Mouse (Mus musculus) macrophage (primary cell): ENCODE measurements around the gene Cd164. TPM values are rescaled to one million over a fixed set of nuclear protein-coding genes. Genes with fewer than 3 reads are reported as not detected.

Source experiments
- H3K27ac ChIP-seq: fragments of 350-480 bp; formaldehyde crosslinking; 2 replicates; pipeline ENCODE4 v1.9.0; 2021
- H3K36me3 ChIP-seq: fragments of 350-480 bp; formaldehyde crosslinking; 2 replicates; pipeline ENCODE4 v1.9.0; 2021; ENCODE audit errors: inconsistent target
- H3K4me3 ChIP-seq: fragments of 350-480 bp; formaldehyde crosslinking; 2 replicates; pipeline ENCODE4 v1.9.0; 2021; ENCODE audit errors: inconsistent target
- H3K79me2 ChIP-seq: fragments of 350-480 bp; formaldehyde crosslinking; 2 replicates; pipeline ENCODE4 v1.9.0; 2021; ENCODE audit errors: inconsistent target
- WGBS: methylation state at CpG from one replicate; pipeline ENCODE4 v1.1.7; 2026; ENCODE audit warnings: inconsistent platforms; ENCODE audit not compliant: missing documents; 5-methylcytosine and 5-hydroxymethylcytosine counted together
- polyA plus RNA-seq: library from polyadenylated mRNA; stranded (reverse); fragments of 250-400 nt; gene quantifications from 3 replicates; pipeline ENCODE4 v1.2.4, GENCODE M21; 2018; ENCODE audit warnings: inconsistent platforms

Gene Cd164
- polyA plus RNA-seq, 1 experiment from 2014 or later: 204 TPM

DNA sequence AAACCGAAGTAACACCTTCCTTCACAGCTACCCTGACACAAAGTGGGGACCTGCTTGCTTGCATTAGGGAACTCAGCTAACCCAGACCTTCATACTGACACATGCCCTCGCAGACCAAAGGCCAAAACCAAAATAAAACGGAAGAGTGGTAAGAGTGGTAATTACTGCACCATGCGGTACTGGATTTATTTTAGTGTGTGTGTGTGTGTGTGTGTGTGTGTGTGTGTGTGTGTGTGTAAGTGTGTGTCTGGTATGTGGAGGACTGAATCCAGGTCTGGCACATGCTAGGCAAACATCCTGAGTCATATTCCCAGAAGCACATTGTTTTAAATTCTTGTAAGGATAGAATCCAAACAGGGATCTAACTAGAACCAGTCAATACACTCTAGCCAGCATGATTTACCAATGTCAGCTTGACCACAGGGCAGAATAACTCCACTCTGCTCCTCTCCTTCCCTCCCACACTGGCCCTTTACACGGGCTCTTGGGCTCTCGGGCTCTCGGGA lies 57.2 kb downstream of the Cd164 start:
- 77% methylated on average over 7 of the region's 7 CpGs for WGBS
- H3K4me3 ChIP-seq: no peak overlapping the region
- no peak overlapping the region for H3K27ac ChIP-seq
- H3K79me2 ChIP-seq: no peaks in the 10 kb centered on the region
- H3K36me3 ChIP-seq: no peaks in the 10 kb centered on the region

DNA sequence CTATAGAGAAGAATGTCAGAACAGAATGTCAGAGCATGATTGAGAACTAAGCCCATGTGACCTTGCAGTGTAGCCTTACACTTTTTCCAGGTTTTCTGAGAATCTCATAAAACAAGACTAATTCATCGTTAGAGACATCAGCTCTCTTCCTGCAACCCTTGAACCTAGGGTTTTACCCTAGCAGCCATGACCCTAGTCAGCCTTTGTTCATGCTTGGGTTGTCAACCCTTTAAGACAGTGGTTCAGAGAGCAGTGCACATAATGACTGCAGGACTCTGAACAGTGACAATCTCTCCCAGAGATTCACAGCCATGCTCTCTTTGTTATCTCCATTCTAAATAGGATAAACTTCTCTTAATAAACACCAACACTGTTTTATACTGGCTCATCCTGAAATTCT lies 59.3 kb downstream of the Cd164 start:
- H3K27ac ChIP-seq: no peak overlapping the region
- 87% methylated on average over 1 of the region's 1 CpGs for WGBS
- H3K79me2 ChIP-seq: no peaks in the 10 kb centered on the region
- H3K4me3 ChIP-seq: no peak overlapping the region
- H3K36me3 ChIP-seq: no peaks in the 10 kb centered on the region

DNA sequence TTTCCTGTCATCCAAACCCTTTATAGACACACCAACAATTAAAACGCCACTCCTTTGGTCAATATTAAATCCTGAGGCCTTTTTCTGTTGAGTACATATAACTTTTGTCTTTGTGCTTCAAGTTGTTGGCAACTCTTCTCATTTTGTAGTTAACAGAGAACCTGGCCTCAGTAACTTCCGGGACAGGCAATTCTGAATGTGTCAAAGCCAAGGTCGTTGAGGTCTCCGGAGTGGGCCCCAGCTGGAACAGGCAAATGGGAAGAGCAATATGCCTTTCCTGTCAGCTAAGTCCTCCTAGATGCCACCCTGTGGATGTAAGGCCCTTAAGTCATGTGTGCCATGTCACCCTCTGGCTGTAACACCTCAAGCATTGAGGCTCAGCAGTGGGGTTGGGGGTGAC lies 61.2 kb downstream of the Cd164 start:
- Histone ChIP-seq H3K79me2 (no peaks in the 10 kb centered on the region), H3K27ac (no peak overlapping the region), H3K36me3 (no peaks in the 10 kb centered on the region), H3K4me3 (no peak overlapping the region)
- 92% methylated on average over 4 of the region's 4 CpGs for WGBS

Other genes starting within 250 kb of the Cd164 start
- gene Fig4, start 216.2 kb upstream of the Cd164 start, polyA plus RNA-seq: 23.1 to 48.2 TPM (median 25.6 TPM) in 3 replicates
- 0.09 TPM in 1 of 3 replicates, not detected in the others for gene Ak9, start 215.4 kb upstream of the Cd164 start, polyA plus RNA-seq
- 8.6 to 9.8 TPM (median 9.4 TPM) in 3 replicates for gene Zbtb24, start 69.0 kb upstream of the Cd164 start, polyA plus RNA-seq
- 19.5 to 33.8 TPM (median 31.3 TPM) in 3 replicates for gene Mical1, start 43.1 kb upstream of the Cd164 start, polyA plus RNA-seq
- 10.3 to 23.3 TPM (median 12.1 TPM) in 3 replicates for gene Smpd2, start 29.0 kb upstream of the Cd164 start, polyA plus RNA-seq
- 0.22 TPM in 1 of 3 replicates, not detected in the others for gene Ppil6, start 29.0 kb upstream of the Cd164 start, polyA plus RNA-seq
- 0.16 TPM in 1 of 3 replicates, not detected in the others for gene Ccdc162, start 197.2 kb downstream of the Cd164 start, polyA plus RNA-seq